Mouse (Mus musculus) midbrain, postnatal 0 days (tissue): ENCODE data around the gene Man1a. TPM values are rescaled to one million over a fixed set of nuclear protein-coding genes. Genes with fewer than 3 reads are reported as not detected.

ENCODE experiments used
- ATAC-seq: fragments of 200-750 bp; cut with Nextera tagmentation; 2 replicates; pipeline ENCODE4 v1.8.0; 2017; ENCODE audit warnings: moderate number of reproducible peaks, mild to moderate bottlenecking, moderate TSS enrichment, moderate library complexity; ENCODE audit not compliant: low FRiP score
- DNase-seq: peaks from one replicate; pipeline ENCODE4 v3.0.0-alpha.2; 2015; ENCODE audit warnings: low spot score
- H3K27ac ChIP-seq: fragments of 300-500 bp; sonication (generic); 2 replicates; pipeline ENCODE4 v1.5.1; 2014; ENCODE audit warnings: low read depth, mild to moderate bottlenecking, low read length, mixed read lengths
- H3K27me3 ChIP-seq: fragments of 300-500 bp; sonication (generic); 2 replicates; pipeline ENCODE4 v1.6.1; 2014; ENCODE audit warnings: low read length, control low read depth, mixed read lengths; ENCODE audit not compliant: insufficient read depth
- H3K36me3 ChIP-seq: fragments of 300-500 bp; sonication (generic); 2 replicates; pipeline ENCODE4 v1.6.1; 2014; ENCODE audit warnings: low read length, control low read depth, mixed read lengths; ENCODE audit not compliant: insufficient read depth
- H3K4me1 ChIP-seq: fragments of 300-500 bp; sonication (generic); 2 replicates; pipeline ENCODE4 v1.6.1; 2014; ENCODE audit warnings: mild to moderate bottlenecking, control low read depth, antibody characterized with exemption, low read length, mixed read lengths; ENCODE audit not compliant: insufficient read depth
- H3K4me2 ChIP-seq: fragments of 300-500 bp; sonication (generic); 2 replicates; pipeline ENCODE4 v1.6.1; 2014; ENCODE audit warnings: low read depth, mild to moderate bottlenecking, low read length, mixed read lengths; ENCODE audit not compliant: poor library complexity, severe bottlenecking
- H3K4me3 ChIP-seq: fragments of 300-500 bp; sonication (generic); 2 replicates; pipeline ENCODE4 v1.5.1; 2014; ENCODE audit warnings: low read depth, mild to moderate bottlenecking, low read length, moderate library complexity
- H3K9ac ChIP-seq: fragments of 300-500 bp; sonication (generic); replicated peaks from 2 replicates; pipeline ENCODE4 v1.6.1; 2014; ENCODE audit warnings: mild to moderate bottlenecking, low read length, moderate library complexity, mixed read lengths; ENCODE audit not compliant: poor library complexity, severe bottlenecking
- H3K9me3 ChIP-seq: fragments of 300-500 bp; sonication (generic); 2 replicates; pipeline ENCODE4 v1.6.1; 2016; ENCODE audit warnings: low read length, control low read depth
- CTCF ChIP-seq: IDR thresholded peaks from 2 replicates; pipeline ENCODE4 v1.5.1; 2016; ENCODE audit warnings: antibody characterized with exemption, mild to moderate bottlenecking
- WGBS: fragments of 180-500 bp; shearing (Covaris S2); extraction: QIAGEN DNeasy Blood & Tissue Kit; methylation state at CpG from one replicate; pipeline ENCODE4 v1.1.7; 2014; 5-methylcytosine and 5-hydroxymethylcytosine counted together
- polyA plus RNA-seq: library from polyadenylated mRNA; unstranded; fragments of >200 nt; fragmentation: Nextera tagmentation; extraction: Ambion mirVana; gene quantifications from 2 replicates; pipeline ENCODE4 v1.2.1, GENCODE M21; 2015
- total RNA-seq: library from RNA; depleted of rRNA; stranded (reverse); fragments of >200 nt; gene quantifications from 2 replicates; pipeline ENCODE4 v1.2.3, GENCODE M21; 2014

The Man1a gene
- total and polyA plus RNA-seq, 2 experiments from 2014 or later = 4.2 to 19.3 TPM

- Histone ChIP-seq H3K4me2 (no peak overlapping the region), H3K36me3 (no peaks in the 10 kb centered on the region), H3K27ac (no peak overlapping the region), H3K9me3 (no peaks in the 10 kb centered on the region), H3K27me3 (no peaks in the 10 kb centered on the region), H3K4me3 (no peak overlapping the region), H3K4me1 (no peaks in the 10 kb centered on the region), H3K9ac (no peak overlapping the region)
- ATAC-seq = no peak
- TF ChIP-seq CTCF = no peak
- DNase-seq = no peak
These were observed 195.1 kb downstream of the Man1a start for GRCm38 (mm10) chr10:53881310-53881709.

- no peak for TF ChIP-seq CTCF
- ATAC-seq (no peak), DNase-seq (no peak)
- no peaks in the 10 kb centered on the region for H3K36me3 ChIP-seq
- no peaks in the 10 kb centered on the region for H3K9me3 ChIP-seq
- H3K9ac ChIP-seq = no peak overlapping the region
- no peak overlapping the region for H3K4me3 ChIP-seq
- no peaks in the 10 kb centered on the region for H3K27me3 ChIP-seq
- no peak overlapping the region for H3K27ac ChIP-seq
- H3K4me1 ChIP-seq = no peaks in the 10 kb centered on the region
- WGBS = 81% methylated on average over 4 of the region's 4 CpGs
- no peak overlapping the region for H3K4me2 ChIP-seq
These were observed 200.5 kb downstream of the Man1a start for GRCm38 (mm10) chr10:53875896-53876295.

GRCm38 (mm10) chr10:53874191-53874590 lies 202.2 kb downstream of the Man1a start:
- no peak for TF ChIP-seq CTCF
- H3K36me3 ChIP-seq = no peaks in the 10 kb centered on the region

GRCm38 (mm10) chr10:53863486-53864357 lies 212.7 kb downstream of the Man1a start:
- H3K4me1 ChIP-seq = no peaks in the 10 kb centered on the region

More at GRCm38 (mm10) chr10:53874191-53874590, 202.2 kb downstream of the Man1a start:
- no peak for DNase-seq
- H3K4me1 ChIP-seq = no peaks in the 10 kb centered on the region
- no peak overlapping the region for H3K27ac ChIP-seq
- WGBS = 74% methylated on average over 3 of the region's 3 CpGs
- ATAC-seq = no peak
- no peaks in the 10 kb centered on the region for H3K9me3 ChIP-seq
- H3K4me3 ChIP-seq = no peak overlapping the region
- no peaks in the 10 kb centered on the region for H3K27me3 ChIP-seq
- H3K4me2 ChIP-seq = no peak overlapping the region
- H3K9ac ChIP-seq = no peak overlapping the region

GRCm38 (mm10) chr10:53859879-53860278 lies 216.5 kb downstream of the Man1a start:
- WGBS = 88% methylated on average over 1 of the region's 1 CpGs
- H3K27ac ChIP-seq = no peak overlapping the region
- H3K27me3 ChIP-seq = no peaks in the 10 kb centered on the region
- DNase-seq = no peak
- no peak overlapping the region for H3K4me3 ChIP-seq
- no peak overlapping the region for H3K9ac ChIP-seq
- H3K36me3 ChIP-seq = no peaks in the 10 kb centered on the region
- H3K4me2 ChIP-seq = no peak overlapping the region
- H3K9me3 ChIP-seq = no peaks in the 10 kb centered on the region
- no peaks in the 10 kb centered on the region for H3K4me1 ChIP-seq
- no peak for ATAC-seq
- TF ChIP-seq CTCF = no peak

More at GRCm38 (mm10) chr10:53863486-53864357, 212.7 kb downstream of the Man1a start:
- H3K27ac ChIP-seq = no peak overlapping the region
- peak; percentile 92 for DNase-seq
- no peak overlapping the region for H3K4me2 ChIP-seq
- no peaks in the 10 kb centered on the region for H3K9me3 ChIP-seq
- H3K9ac ChIP-seq = no peak overlapping the region
- 41% methylated on average over 7 of the region's 7 CpGs for WGBS
- 0 out of 2 replicates have a peak, but pooled peaks have one; percentile 72 for ATAC-seq
- no peaks in the 10 kb centered on the region for H3K36me3 ChIP-seq
- peak; percentile 90 for TF ChIP-seq CTCF
- H3K27me3 ChIP-seq = no peaks in the 10 kb centered on the region
- no peak overlapping the region for H3K4me3 ChIP-seq

- no peaks in the 10 kb centered on the region for H3K4me1 ChIP-seq
- WGBS = 91% methylated on average over 3 of the region's 3 CpGs
- no peak overlapping the region for H3K4me3 ChIP-seq
- TF ChIP-seq CTCF = 0 out of 2 replicates have a peak, but pooled peaks have one; percentile 7
- DNase-seq = no peak
- H3K9ac ChIP-seq = no peak overlapping the region
- H3K27ac ChIP-seq = no peak overlapping the region
- H3K36me3 ChIP-seq = no peaks in the 10 kb centered on the region
- no peaks in the 10 kb centered on the region for H3K27me3 ChIP-seq
- H3K9me3 ChIP-seq = no peaks in the 10 kb centered on the region
- no peak overlapping the region for H3K4me2 ChIP-seq
- no peak for ATAC-seq
These were observed 217.2 kb downstream of the Man1a start for GRCm38 (mm10) chr10:53859224-53859623.
